Mouse (Mus musculus) lung, adult 2 months (tissue): ENCODE measurements around the gene H2-Oa. TPM values are rescaled to one million over a fixed set of nuclear protein-coding genes. Genes with fewer than 3 reads are reported as not detected.
A peak's percentile ranks its signal among the peaks of the same experiment; 100 is the strongest.

Experiments used
- DNase-seq: peaks from one replicate; pipeline ENCODE4 v3.0.0; 2022
- H3K4me1 ChIP-seq: fragments of 200-500 bp; 2 replicates; pipeline ENCODE4 v1.6.1; 2011; ENCODE audit warnings: low read length; ENCODE audit not compliant: control insufficient read depth, insufficient read depth
- H3K4me3 ChIP-seq: fragments of 200-500 bp; replicated peaks from 2 replicates; pipeline ENCODE3; 2011; ENCODE audit warnings: low read depth, mild to moderate bottlenecking, control low read depth, low read length; ENCODE audit errors: extremely low read depth
- CTCF ChIP-seq: fragments of 200-500 bp; IDR thresholded peaks from 2 replicates; pipeline ENCODE4 v1.5.1; 2011; ENCODE audit warnings: mild to moderate bottlenecking, low read length, control low read depth; ENCODE audit not compliant: insufficient read depth
- POLR2A ChIP-seq: fragments of 200-500 bp; IDR thresholded peaks from 2 replicates; pipeline ENCODE4 v1.6.1; 2011; ENCODE audit warnings: low read depth, mild to moderate bottlenecking, control low read depth, low read length, borderline replicate concordance; ENCODE audit errors: extremely low read depth
- WGBS: fragments of 180-500 bp; shearing (Covaris S2); methylation state at CpG from one replicate; pipeline ENCODE4 v1.1.7; 2018; 5-methylcytosine and 5-hydroxymethylcytosine counted together
- polyA plus RNA-seq: library from polyadenylated mRNA; depleted of rRNA; stranded (reverse); fragments of >200 nt; gene quantifications from 2 replicates; pipeline ENCODE4 v1.2.3, GENCODE M21; 2012

The H2-Oa gene
- polyA plus RNA-seq, 1 experiment: 19.8 TPM

- H3K4me3 ChIP-seq: no peak overlapping the region
- DNase-seq: peak; percentile 17
- 25% methylated on average over 5 of the region's 5 CpGs for WGBS
- H3K4me1 ChIP-seq: no peaks in the 10 kb centered on the region
- TF ChIP-seq CTCF (no peak), POLR2A (no peak)
Measured at GRCm38 (mm10) chr17:34079621-34080020, 12.5 kb upstream of the H2-Oa start.

- WGBS: 24% methylated on average over 8 of the region's 8 CpGs
- TF ChIP-seq POLR2A (no peak), CTCF (no peak)
- H3K4me3 ChIP-seq: no peak overlapping the region
- H3K4me1 ChIP-seq: no peaks in the 10 kb centered on the region
- no peak for DNase-seq
Measured at GRCm38 (mm10) chr17:34083104-34083503, 9.0 kb upstream of the H2-Oa start.

GRCm38 (mm10) chr17:34087386-34087785 lies 4.8 kb upstream of the H2-Oa start:
- no peak for DNase-seq
- H3K4me3 ChIP-seq: no peak overlapping the region
- no peak for TF ChIP-seq CTCF
- no peak for TF ChIP-seq POLR2A
- H3K4me1 ChIP-seq: no peaks in the 10 kb centered on the region
- 67% methylated on average over 2 of the region's 2 CpGs for WGBS

- DNase-seq: no peak
- Histone ChIP-seq H3K4me3 (no peak overlapping the region), H3K4me1 (no peaks in the 10 kb centered on the region)
- no peak for TF ChIP-seq CTCF
- no peak for TF ChIP-seq POLR2A
- WGBS: 72% methylated on average over 11 of the region's 11 CpGs
Measured at GRCm38 (mm10) chr17:34088124-34088523, 4.0 kb upstream of the H2-Oa start.

- DNase-seq: no peak
- TF ChIP-seq POLR2A: no peak
- TF ChIP-seq CTCF: peak; percentile 35
- WGBS: 52% methylated on average over 7 of the region's 7 CpGs
- H3K4me3 ChIP-seq: no peak overlapping the region
- no peaks in the 10 kb centered on the region for H3K4me1 ChIP-seq
Measured at GRCm38 (mm10) chr17:34090923-34091322, 1.2 kb upstream of the H2-Oa start.

- TF ChIP-seq CTCF (no peak), POLR2A (no peak)
- no peak for DNase-seq
- 44% methylated on average over 7 of the region's 7 CpGs for WGBS
- Histone ChIP-seq H3K4me1 (no peaks in the 10 kb centered on the region), H3K4me3 (no peak overlapping the region)
Measured at GRCm38 (mm10) chr17:34093199-34093874, 1.2 kb downstream of the H2-Oa start.

GRCm38 (mm10) chr17:34094283-34095035 lies 2.3 kb downstream of the H2-Oa start:
- H3K4me1 ChIP-seq: no peaks in the 10 kb centered on the region
- DNase-seq: no peak
- 81% methylated on average over 27 of the region's 27 CpGs for WGBS
- TF ChIP-seq POLR2A (no peak), CTCF (no peak)
- H3K4me3 ChIP-seq: no peak overlapping the region

GRCm38 (mm10) chr17:34096497-34097010 lies 4.4 kb downstream of the H2-Oa start:
- TF ChIP-seq POLR2A (no peak), CTCF (no peak)
- DNase-seq: no peak
- no peak overlapping the region for H3K4me3 ChIP-seq
- 54% methylated on average over 3 of the region's 3 CpGs for WGBS
- peaks cover under 1% of the 10 kb centered on the region; the same call in 1 of the 2 replicates for H3K4me1 ChIP-seq

- Histone ChIP-seq H3K4me3 (no peak overlapping the region), H3K4me1 (peaks cover 4% of the 10 kb centered on the region; the same call in 1 of the 2 replicates)
- TF ChIP-seq POLR2A (no peak), CTCF (no peak)
- WGBS: 54% methylated on average over 5 of the region's 5 CpGs
- no peak for DNase-seq
Measured at GRCm38 (mm10) chr17:34097272-34097671, 5.1 kb downstream of the H2-Oa start.
